Mouse (Mus musculus) spleen, postnatal 4 days (tissue): ENCODE results near the gene Tkfc.
"Not testable (repeated sequence)": the region's sequence is repeated elsewhere in the genome, so short reads cannot be mapped to it uniquely, and the experiment has no call there.

Experiments
- DNase-seq, 2 experiments: peaks; one replicate each; pipeline ENCODE4 v3.0.0; 2022; ENCODE audit warnings: low spot score in 2 of 2

Tkfc gene

GRCm38 (mm10) chr19:10589127-10589857, 16.2 kb downstream of the Tkfc start:
- no peak for DNase-seq

GRCm38 (mm10) chr19:10587231-10587630, 18.2 kb downstream of the Tkfc start:
- no peak for DNase-seq

GRCm38 (mm10) chr19:10585112-10585511, 20.3 kb downstream of the Tkfc start:
- peak; percentile 46 to 70 for DNase-seq

GRCm38 (mm10) chr19:10583550-10584146, 21.8 kb downstream of the Tkfc start:
- DNase-seq: peak; percentile 36 to 70

GRCm38 (mm10) chr19:10581984-10582383, 23.5 kb downstream of the Tkfc start:
- DNase-seq: peak; percentile 59 to 69

GRCm38 (mm10) chr19:10580761-10581160, 24.7 kb downstream of the Tkfc start:
- no peak for DNase-seq

GRCm38 (mm10) chr19:10580102-10580501, 25.4 kb downstream of the Tkfc start:
- no peak for DNase-seq

- DNase-seq: peak; percentile 92 to 94
Observed at GRCm38 (mm10) chr19:10576690-10577561, 28.5 kb downstream of the Tkfc start, which contains the start of the genes Cyb561a3 and Tmem138. Cyb561a3 (plus strand) TSS chr19:10577172. Tmem138 (minus strand) TSS chr19:10577362.

- no peak for DNase-seq
Observed at GRCm38 (mm10) chr19:10569627-10570026, 35.8 kb downstream of the Tkfc start.

GRCm38 (mm10) chr19:10565217-10565616, 40.2 kb downstream of the Tkfc start:
- no peak for DNase-seq

- no peak for DNase-seq
Observed at GRCm38 (mm10) chr19:10564278-10564677, 41.2 kb downstream of the Tkfc start.

- no peak for DNase-seq
Observed at GRCm38 (mm10) chr19:10562351-10562750, 43.1 kb downstream of the Tkfc start.

- DNase-seq: no peak
Observed at GRCm38 (mm10) chr19:10561558-10562314, 43.7 kb downstream of the Tkfc start.

- DNase-seq: no peak
Observed at GRCm38 (mm10) chr19:10560108-10560507, 45.3 kb downstream of the Tkfc start.

GRCm38 (mm10) chr19:10557837-10558375, 47.5 kb downstream of the Tkfc start:
- DNase-seq: not testable (repeated sequence)

GRCm38 (mm10) chr19:10557430-10557829, 48.0 kb downstream of the Tkfc start:
- DNase-seq: no peak

- no peak for DNase-seq
Observed at GRCm38 (mm10) chr19:10557001-10557400, 48.5 kb downstream of the Tkfc start.

- peak; percentile 86 to 93 for DNase-seq
Observed at GRCm38 (mm10) chr19:10555624-10556510, 49.6 kb downstream of the Tkfc start, which contains the start of gene Tmem216. Tmem216 (minus strand) TSS chr19:10556238.

- no peak for DNase-seq
Observed at GRCm38 (mm10) chr19:10539454-10539853, 66.0 kb downstream of the Tkfc start.
